Mouse (Mus musculus) thymus, postnatal 25 days (tissue): ENCODE measurements around the gene Aatk.

ENCODE experiments used
- DNase-seq: peaks from one replicate; pipeline ENCODE4 v3.0.0; 2022

Aatk gene

GRCm38 (mm10) chr11:120021367-120021766 lies 25.6 kb downstream of the Aatk start:
- DNase-seq: no peak

- DNase-seq: no peak
Observed at GRCm38 (mm10) chr11:120019542-120020440, 27.2 kb downstream of the Aatk start.

GRCm38 (mm10) chr11:120017011-120017410 lies 30.0 kb downstream of the Aatk start:
- DNase-seq: no peak

GRCm38 (mm10) chr11:120014758-120015157 lies 32.2 kb downstream of the Aatk start:
- no peak for DNase-seq

GRCm38 (mm10) chr11:120013174-120013711 lies 33.7 kb downstream of the Aatk start:
- peak; percentile 72 for DNase-seq

GRCm38 (mm10) chr11:120012702-120013101 lies 34.3 kb downstream of the Aatk start:
- DNase-seq: no peak

GRCm38 (mm10) chr11:120011761-120012560 lies 35.0 kb downstream of the Aatk start:
- no peak for DNase-seq

GRCm38 (mm10) chr11:120011114-120011760 lies 35.7 kb downstream of the Aatk start:
- DNase-seq: no peak

- no peak for DNase-seq
Observed at GRCm38 (mm10) chr11:120009937-120010336, 37.0 kb downstream of the Aatk start.

GRCm38 (mm10) chr11:120008956-120009355 lies 38.0 kb downstream of the Aatk start:
- DNase-seq: no peak

- DNase-seq: no peak
Observed at GRCm38 (mm10) chr11:120008501-120008900, 38.5 kb downstream of the Aatk start.

GRCm38 (mm10) chr11:120007496-120008080 lies 39.4 kb downstream of the Aatk start:
- DNase-seq: no peak

- DNase-seq: no peak
Observed at GRCm38 (mm10) chr11:120005434-120006317, 41.3 kb downstream of the Aatk start.

GRCm38 (mm10) chr11:120002634-120003220 lies 44.2 kb downstream of the Aatk start:
- DNase-seq: no peak

GRCm38 (mm10) chr11:120002041-120002440 lies 44.9 kb downstream of the Aatk start:
- no peak for DNase-seq

GRCm38 (mm10) chr11:119997351-119997750 lies 49.6 kb downstream of the Aatk start:
- no peak for DNase-seq

- peak; percentile 90 for DNase-seq
Observed at GRCm38 (mm10) chr11:119991338-119991678, 55.7 kb downstream of the Aatk start.

GRCm38 (mm10) chr11:119990658-119991337 lies 56.2 kb downstream of the Aatk start:
- DNase-seq: no peak

- DNase-seq: no peak
Observed at GRCm38 (mm10) chr11:119989115-119989564, 57.8 kb downstream of the Aatk start.

- DNase-seq: no peak
Observed at GRCm38 (mm10) chr11:119988391-119988790, 58.6 kb downstream of the Aatk start.

GRCm38 (mm10) chr11:119987876-119988275 lies 59.1 kb downstream of the Aatk start:
- DNase-seq: no peak
